Mouse (Mus musculus): ENCODE data around the gene Mtus2. TPM values are rescaled to one million over a fixed set of nuclear protein-coding genes. Genes with fewer than 3 reads are reported as not detected.

Gene Mtus2
- polyA plus RNA-seq, 1 experiment from 2014 or later, result 13.7 TPM

DNA sequence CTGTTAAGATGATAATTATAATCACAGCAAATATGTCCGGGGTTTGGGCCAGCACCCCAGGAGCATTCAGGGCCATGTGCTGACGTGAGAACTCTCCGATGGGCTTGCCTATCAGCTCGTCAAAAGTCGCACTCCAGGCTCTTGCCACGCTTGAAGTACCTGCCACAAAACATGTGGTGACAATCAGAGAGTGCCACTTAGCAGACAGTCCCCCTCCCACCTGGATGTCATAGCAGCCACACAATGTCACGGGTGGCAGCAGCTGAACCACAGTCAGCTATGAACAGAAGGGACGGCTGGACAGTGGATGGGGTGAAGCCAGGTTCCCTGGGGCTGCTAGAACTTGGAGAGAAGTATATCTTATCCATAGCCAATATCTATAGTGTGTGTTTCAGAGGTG lies 391.0 kb downstream of the Mtus2 start:
- Histone ChIP-seq H3K27me3 (no peaks in the 10 kb centered on the region), H3K4me2 (no peak overlapping the region), H3K27ac (no peak overlapping the region), H3K9me3 (replicated peaks) (0 out of 2 replicates have a peak, but pooled peaks cover 4% of the 10 kb centered on the region), H3K36me3 (ENCODE audit: poor library complexity, severe bottlenecking) (peaks cover 29% of the 10 kb centered on the region), H3K9ac (no peak overlapping the region), H3K4me3 (no peak overlapping the region), H3K4me1 (no peaks in the 10 kb centered on the region)
- ATAC-seq, result no peak
- 68% methylated on average over 8 of the region's 8 CpGs for WGBS

DNA sequence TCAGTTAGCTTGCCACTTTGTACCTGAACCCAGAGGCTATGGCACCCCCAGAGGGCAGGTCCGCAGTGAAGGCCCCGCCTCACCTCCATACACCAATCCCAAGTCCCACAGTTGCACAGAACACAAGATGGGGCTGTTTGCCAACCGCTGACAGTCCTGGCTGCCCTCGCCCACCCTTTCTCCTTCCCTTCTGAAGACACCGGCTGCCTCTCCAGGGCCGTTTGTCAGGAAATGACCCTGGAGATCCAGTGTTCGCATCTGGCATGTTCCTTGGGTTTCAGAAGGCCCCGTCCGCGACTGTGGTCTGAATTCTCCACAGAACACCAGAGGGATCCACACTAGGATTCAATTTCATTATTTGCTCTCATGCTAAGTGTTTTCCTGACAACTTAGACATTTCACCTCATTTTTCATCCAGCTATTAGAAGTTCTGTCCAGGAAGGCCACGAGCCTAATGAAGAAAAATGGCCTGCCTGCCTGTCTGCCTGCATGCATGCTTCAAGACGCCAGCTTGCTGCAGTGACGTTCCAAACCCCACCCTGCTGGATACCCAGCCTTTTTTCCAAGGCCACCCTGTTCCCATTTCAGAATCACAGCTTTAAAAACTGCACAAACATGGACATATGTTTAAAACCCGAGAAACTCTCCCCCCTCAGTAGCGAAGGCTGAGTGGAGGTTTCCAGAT lies 392.3 kb downstream of the Mtus2 start:
- 84% methylated on average over 15 of the region's 15 CpGs for WGBS
- 0 out of 2 replicates have a peak, but pooled peaks cover 4% of the 10 kb centered on the region for H3K9me3 ChIP-seq (replicated peaks)
- H3K4me1 ChIP-seq, result no peaks in the 10 kb centered on the region
- no peak overlapping the region for H3K4me2 ChIP-seq
- no peak overlapping the region for H3K9ac ChIP-seq
- no peak overlapping the region for H3K27ac ChIP-seq
- ATAC-seq, result no peak
- H3K36me3 ChIP-seq (ENCODE audit: poor library complexity, severe bottlenecking), result peaks cover 22% of the 10 kb centered on the region
- no peaks in the 10 kb centered on the region for H3K27me3 ChIP-seq
- H3K4me3 ChIP-seq, result no peak overlapping the region

DNA sequence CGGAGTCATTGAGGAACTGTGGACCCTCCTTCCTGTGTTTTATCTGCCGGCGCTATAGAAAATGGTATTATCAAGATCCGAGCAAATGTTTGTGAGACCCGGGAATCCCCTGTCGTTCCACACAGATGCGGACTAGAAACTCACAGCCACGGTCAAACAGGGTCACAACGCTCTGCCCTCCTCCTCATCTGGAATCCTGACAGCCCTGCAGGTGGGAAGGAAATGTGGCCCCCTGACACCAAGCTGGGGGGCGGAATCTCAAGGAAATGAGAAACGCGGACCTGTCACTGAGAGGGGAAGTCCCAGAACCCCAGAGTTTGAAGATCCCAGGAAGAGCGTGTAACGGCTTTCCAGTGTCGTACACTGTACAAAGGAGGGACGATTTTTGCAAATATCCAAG lies 396.3 kb downstream of the Mtus2 start:
- ATAC-seq, result no peak
- H3K36me3 ChIP-seq (ENCODE audit: poor library complexity, severe bottlenecking), result peaks cover 5% of the 10 kb centered on the region; the same call in 1 of the 2 replicates
- no peak overlapping the region for H3K4me2 ChIP-seq
- H3K27ac ChIP-seq, result no peak overlapping the region
- no peaks in the 10 kb centered on the region for H3K9me3 ChIP-seq (replicated peaks)
- WGBS, result 89% methylated on average over 16 of the region's 16 CpGs
- H3K9ac ChIP-seq, result no peak overlapping the region
- H3K4me3 ChIP-seq, result no peak overlapping the region
- H3K4me1 ChIP-seq, result no peaks in the 10 kb centered on the region
- no peaks in the 10 kb centered on the region for H3K27me3 ChIP-seq

DNA sequence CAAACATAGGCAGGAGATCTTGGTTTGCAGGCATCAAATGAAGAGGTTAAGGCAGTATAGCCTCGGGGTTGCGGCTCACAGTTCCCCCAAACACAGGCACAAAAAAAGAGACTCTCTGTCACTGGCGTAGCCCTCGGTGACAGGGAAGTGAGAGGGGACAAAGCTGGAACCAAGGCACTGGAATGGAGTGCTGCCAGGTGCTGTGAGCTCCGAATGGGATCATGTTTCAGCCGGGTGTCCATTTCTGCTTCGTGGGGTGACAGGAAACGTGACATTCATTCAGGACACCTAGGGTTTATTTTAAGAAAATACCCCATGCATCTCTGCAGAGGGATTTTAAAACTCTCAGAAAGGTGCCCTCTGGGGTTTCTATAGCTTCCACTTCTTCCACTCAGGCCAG lies 397.4 kb downstream of the Mtus2 start:
- 71% methylated on average over 8 of the region's 8 CpGs for WGBS
- Histone ChIP-seq H3K36me3 (ENCODE audit: poor library complexity, severe bottlenecking) (peaks cover 5% of the 10 kb centered on the region; the same call in 1 of the 2 replicates), H3K27me3 (no peaks in the 10 kb centered on the region), H3K4me2 (no peak overlapping the region), H3K27ac (no peak overlapping the region), H3K9me3 (replicated peaks) (no peaks in the 10 kb centered on the region), H3K4me3 (no peak overlapping the region), H3K4me1 (no peaks in the 10 kb centered on the region), H3K9ac (no peak overlapping the region)
- no peak for ATAC-seq

DNA sequence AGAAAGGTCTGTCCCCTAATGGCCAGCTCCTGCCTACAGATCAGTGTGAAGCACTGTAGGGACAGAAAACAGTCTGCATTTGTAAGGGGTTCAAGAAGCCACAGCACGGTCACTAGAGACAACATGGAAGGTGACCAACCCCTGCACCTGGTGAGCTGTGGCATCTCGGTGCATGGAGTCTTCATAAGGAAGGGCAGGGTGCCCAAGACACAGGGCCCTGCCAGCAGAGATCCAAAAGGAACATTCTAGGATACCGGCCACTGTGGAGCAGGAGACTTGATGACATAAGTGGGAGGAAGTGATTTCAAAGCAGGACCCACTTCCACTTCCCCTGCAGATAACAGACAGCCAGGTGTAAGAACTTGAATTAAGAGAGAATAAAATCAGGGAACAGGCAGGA lies 398.7 kb downstream of the Mtus2 start:
- Histone ChIP-seq H3K9ac (no peak overlapping the region), H3K4me1 (no peaks in the 10 kb centered on the region), H3K36me3 (ENCODE audit: poor library complexity, severe bottlenecking) (peaks cover 5% of the 10 kb centered on the region; the same call in 1 of the 2 replicates), H3K27ac (no peak overlapping the region), H3K27me3 (no peaks in the 10 kb centered on the region), H3K4me3 (no peak overlapping the region), H3K4me2 (no peak overlapping the region), H3K9me3 (replicated peaks) (no peaks in the 10 kb centered on the region)
- no peak for ATAC-seq
- WGBS, result 93% methylated on average over 3 of the region's 3 CpGs

DNA sequence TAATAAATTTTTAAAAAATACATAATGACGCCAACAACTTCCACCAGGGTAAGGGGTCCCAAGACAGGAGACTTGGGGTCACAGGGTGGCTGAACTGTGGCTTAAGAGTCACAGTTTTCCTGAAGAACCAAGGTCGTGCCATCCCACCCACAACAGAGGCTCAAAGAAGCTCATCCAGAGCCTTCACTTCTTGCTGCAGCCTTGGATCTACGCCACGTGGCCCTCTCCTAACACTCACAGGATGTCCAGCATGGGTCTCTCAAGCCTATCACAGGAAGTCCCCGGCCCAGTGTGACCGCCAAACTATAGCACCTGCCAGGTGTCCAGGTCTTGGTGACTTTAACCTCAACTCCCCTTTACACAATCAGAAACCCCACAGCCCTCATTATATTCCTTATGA lies 400.0 kb downstream of the Mtus2 start:
- H3K4me2 ChIP-seq, result no peak overlapping the region
- no peaks in the 10 kb centered on the region for H3K27me3 ChIP-seq
- WGBS, result 93% methylated on average over 6 of the region's 6 CpGs
- no peaks in the 10 kb centered on the region for H3K36me3 ChIP-seq (ENCODE audit: poor library complexity, severe bottlenecking)
- no peaks in the 10 kb centered on the region for H3K9me3 ChIP-seq (replicated peaks)
- no peaks in the 10 kb centered on the region for H3K4me1 ChIP-seq
- no peak overlapping the region for H3K27ac ChIP-seq
- H3K4me3 ChIP-seq, result no peak overlapping the region
- H3K9ac ChIP-seq, result no peak overlapping the region
- ATAC-seq, result no peak

DNA sequence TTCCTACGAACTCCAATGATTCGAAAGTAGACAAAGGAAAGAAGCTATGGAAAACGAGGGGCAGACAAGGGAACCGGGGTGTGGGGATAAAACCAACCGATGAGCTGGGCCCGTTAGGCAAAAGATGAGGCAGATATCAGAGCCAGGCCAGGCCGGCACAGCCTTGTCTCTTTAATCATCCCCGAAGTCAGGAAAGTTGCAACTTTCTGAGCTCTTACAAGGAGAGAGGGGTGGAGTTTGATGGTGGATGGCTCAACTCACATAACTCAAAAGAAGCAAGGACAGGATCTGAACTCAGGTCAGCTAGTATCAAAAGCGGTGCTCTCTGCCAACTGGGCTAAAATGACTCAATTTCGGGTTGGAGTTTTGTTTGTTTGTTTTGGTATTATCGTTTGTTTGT lies 402.0 kb downstream of the Mtus2 start:
- H3K4me3 ChIP-seq, result no peak overlapping the region
- no peaks in the 10 kb centered on the region for H3K27me3 ChIP-seq
- H3K9ac ChIP-seq, result no peak overlapping the region
- no peak overlapping the region for H3K4me2 ChIP-seq
- no peak overlapping the region for H3K27ac ChIP-seq
- H3K9me3 ChIP-seq (replicated peaks), result no peaks in the 10 kb centered on the region
- 95% methylated on average over 11 of the region's 11 CpGs for WGBS
- no peaks in the 10 kb centered on the region for H3K36me3 ChIP-seq (ENCODE audit: poor library complexity, severe bottlenecking)
- no peak for ATAC-seq
- H3K4me1 ChIP-seq, result no peaks in the 10 kb centered on the region

DNA sequence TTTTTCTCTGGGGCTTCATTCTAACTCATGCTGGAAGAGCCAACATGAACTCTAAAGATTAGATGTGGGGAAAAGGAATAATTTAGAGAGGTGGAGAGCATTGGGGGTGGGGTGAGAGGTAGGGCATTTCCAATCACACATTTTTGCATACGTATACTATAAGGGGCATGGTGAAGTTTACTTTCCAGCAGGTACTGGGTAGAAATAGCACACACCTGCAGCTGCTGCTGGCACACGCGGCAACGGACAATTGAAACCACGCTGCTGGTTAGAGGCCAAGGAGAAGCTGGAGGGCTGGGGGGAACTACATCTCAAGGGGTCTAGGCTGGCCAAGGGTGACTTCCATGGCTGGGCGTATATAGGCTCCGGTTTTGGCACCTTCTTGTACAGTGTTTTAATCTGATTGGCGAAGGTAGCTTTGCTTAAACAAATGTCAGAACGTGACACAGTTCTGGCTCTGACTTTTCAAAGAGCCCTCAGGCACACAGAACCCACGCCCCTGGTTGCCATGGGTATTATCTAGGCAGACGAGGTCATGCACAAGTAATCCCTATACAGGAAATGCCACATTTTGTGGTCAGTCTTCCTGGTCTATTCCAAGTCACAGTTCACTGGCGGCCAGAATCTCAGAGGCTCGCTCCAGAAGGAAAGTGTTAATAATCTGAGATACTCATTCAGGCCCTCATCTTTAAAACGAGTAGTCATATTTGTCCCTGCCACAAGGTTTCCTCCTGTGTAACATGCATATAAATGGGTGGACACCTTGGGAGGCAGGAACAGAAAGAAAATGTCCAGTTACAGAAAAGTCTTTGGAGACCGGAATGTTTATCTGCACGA lies 404.0 kb downstream of the Mtus2 start:
- H3K9me3 ChIP-seq (replicated peaks), result no peaks in the 10 kb centered on the region
- 83% methylated on average over 16 of the region's 16 CpGs for WGBS
- no peak for ATAC-seq
- H3K9ac ChIP-seq, result no peak overlapping the region
- no peaks in the 10 kb centered on the region for H3K36me3 ChIP-seq (ENCODE audit: poor library complexity, severe bottlenecking)
- no peak overlapping the region for H3K4me3 ChIP-seq
- no peaks in the 10 kb centered on the region for H3K27me3 ChIP-seq
- no peak overlapping the region for H3K27ac ChIP-seq
- no peak overlapping the region for H3K4me2 ChIP-seq
- no peaks in the 10 kb centered on the region for H3K4me1 ChIP-seq

DNA sequence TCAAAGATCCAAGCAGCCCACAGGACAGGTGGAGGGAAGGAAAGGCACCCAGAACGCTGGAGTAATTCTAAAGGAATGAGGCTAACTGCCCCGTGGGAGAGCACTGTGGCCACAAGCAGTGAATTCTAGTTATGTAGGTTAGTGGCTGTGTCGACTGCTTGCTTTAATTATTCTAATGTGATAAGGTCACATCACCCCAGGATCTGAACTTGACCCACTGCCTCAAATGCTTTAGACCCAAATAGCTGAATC lies 404.6 kb downstream of the Mtus2 start:
- H3K9ac ChIP-seq, result no peak overlapping the region
- H3K36me3 ChIP-seq (ENCODE audit: poor library complexity, severe bottlenecking), result no peaks in the 10 kb centered on the region
- no peak overlapping the region for H3K27ac ChIP-seq
- no peak for ATAC-seq
- 81% methylated on average over 3 of the region's 3 CpGs for WGBS
- no peak overlapping the region for H3K4me3 ChIP-seq
- no peaks in the 10 kb centered on the region for H3K4me1 ChIP-seq
- no peaks in the 10 kb centered on the region for H3K9me3 ChIP-seq (replicated peaks)
- no peaks in the 10 kb centered on the region for H3K27me3 ChIP-seq
- no peak overlapping the region for H3K4me2 ChIP-seq

DNA sequence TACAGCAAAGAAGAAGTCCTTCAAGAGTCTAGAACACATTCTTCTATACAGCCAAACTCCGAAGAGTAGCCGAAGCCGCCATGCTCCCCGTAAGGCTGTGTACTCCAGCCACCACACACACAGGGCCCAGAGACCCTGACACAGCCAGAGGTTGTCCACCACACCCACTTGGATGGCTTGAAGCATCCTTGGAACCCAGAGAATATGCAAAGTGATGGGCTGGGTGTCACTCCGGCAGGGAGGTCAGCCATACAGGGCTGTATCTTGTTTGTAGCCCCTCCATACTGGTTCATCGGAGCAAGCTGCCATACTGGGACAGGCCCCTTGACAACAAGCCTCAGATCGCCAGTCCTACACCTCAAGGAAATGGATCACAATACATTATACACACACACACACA lies 405.2 kb downstream of the Mtus2 start:
- no peak for ATAC-seq
- H3K36me3 ChIP-seq (ENCODE audit: poor library complexity, severe bottlenecking), result no peaks in the 10 kb centered on the region
- no peak overlapping the region for H3K27ac ChIP-seq
- WGBS, result 94% methylated on average over 7 of the region's 7 CpGs
- H3K4me1 ChIP-seq, result no peaks in the 10 kb centered on the region
- H3K9me3 ChIP-seq (replicated peaks), result no peaks in the 10 kb centered on the region
- no peaks in the 10 kb centered on the region for H3K27me3 ChIP-seq
- H3K9ac ChIP-seq, result no peak overlapping the region
- no peak overlapping the region for H3K4me2 ChIP-seq
- no peak overlapping the region for H3K4me3 ChIP-seq

DNA sequence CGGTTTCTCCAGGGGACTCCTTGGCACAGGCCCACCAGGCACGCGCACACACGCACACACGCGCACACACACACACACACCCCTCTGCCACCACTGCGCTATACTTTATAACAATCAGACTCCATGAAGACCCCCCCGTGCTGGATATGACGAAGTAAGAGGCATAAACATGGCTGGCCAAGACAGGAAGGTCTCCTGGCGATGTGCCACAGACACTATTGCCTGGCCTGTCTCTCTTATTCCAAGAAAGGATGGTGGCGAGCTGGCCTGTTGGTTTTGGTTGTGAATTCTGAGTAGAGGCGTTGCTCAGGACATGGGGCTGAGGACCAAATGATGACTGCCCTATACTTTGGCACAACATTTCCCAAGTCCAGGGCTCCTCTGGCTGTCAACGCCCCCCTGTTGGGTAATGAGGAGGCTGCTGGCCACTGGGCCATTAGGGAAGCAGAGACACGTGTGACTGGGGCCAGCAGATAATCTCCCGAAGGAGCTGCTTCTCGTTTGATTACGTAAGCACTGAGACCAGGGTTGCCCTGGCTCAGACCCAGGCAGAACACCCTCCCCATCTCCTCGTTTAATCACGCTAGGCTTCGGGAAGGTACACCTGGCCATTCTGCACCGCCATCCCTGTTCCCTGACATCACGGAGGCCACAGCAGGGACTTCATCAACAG lies 406.5 kb downstream of the Mtus2 start:
- H3K27me3 ChIP-seq, result no peaks in the 10 kb centered on the region
- H3K4me1 ChIP-seq, result no peaks in the 10 kb centered on the region
- no peak overlapping the region for H3K4me2 ChIP-seq
- WGBS, result 84% methylated on average over 22 of the region's 22 CpGs
- ATAC-seq, result no peak
- no peak overlapping the region for H3K4me3 ChIP-seq
- no peak overlapping the region for H3K27ac ChIP-seq
- no peaks in the 10 kb centered on the region for H3K36me3 ChIP-seq (ENCODE audit: poor library complexity, severe bottlenecking)
- no peaks in the 10 kb centered on the region for H3K9me3 ChIP-seq (replicated peaks)
- no peak overlapping the region for H3K9ac ChIP-seq
